Mouse (Mus musculus) B cell, adult 67 days (primary cell): ENCODE data around the gene Arl13a. TPM values are rescaled to one million over a fixed set of nuclear protein-coding genes. Genes with fewer than 3 reads are reported as not detected.

Source experiments
- total RNA-seq, 2 experiments: library from RNA; stranded (reverse); gene quantifications; 4 replicates each; pipeline ENCODE4 v1.2.4; 2023

Gene Arl13a
- not detected for total RNA-seq

GRCm38 (mm10) chrX:134187201-134187600, at the start of gene Arl13a:
Arl13a (plus strand) TSS chrX:134187501.

GRCm38 (mm10) chrX:134162043-134162720, 25.1 kb upstream of the Arl13a start, which contains the start of gene Xkrx:
Xkrx (minus strand) TSS chrX:134162076.

GRCm38 (mm10) chrX:134221856-134222255, 34.6 kb downstream of the Arl13a start, which contains the start of gene Nox1:
Nox1 (minus strand) TSS chrX:134221956.

Other genes with a start within 250 kb of the Arl13a start
- under 1 TPM in 1 of 2 experiments, not detected in 1; 0.30 TPM for gene Sytl4, start 205.7 kb upstream of the Arl13a start, total RNA-seq
- gene Cstf2, start 128.3 kb upstream of the Arl13a start, total RNA-seq = 10 to 100 TPM; 50.4 to 50.7 TPM
- gene Xkrx, start 25.4 kb upstream of the Arl13a start, total RNA-seq = 10 to 100 TPM; 32.6 to 35.6 TPM
- gene Nox1, start 34.5 kb downstream of the Arl13a start, total RNA-seq = 1 to 10 TPM; 1.5 to 2.6 TPM
- gene Trmt2b, start 89.5 kb downstream of the Arl13a start, total RNA-seq = 10 to 100 TPM; 36.0 to 41.6 TPM
- gene Tmem35a, start 107.7 kb downstream of the Arl13a start, total RNA-seq = not detected
- 1 to 10 TPM; 3.6 to 3.7 TPM for gene Cenpi, start 120.6 kb downstream of the Arl13a start, total RNA-seq
- not detected for gene Drp2, start 217.1 kb downstream of the Arl13a start, total RNA-seq